Comparison of ENCODE assay signal across 29 mouse cellular contexts in genomic region chr14:75238054-75238692, GRCm38 (mm10). TPM values are rescaled to one million over a fixed set of nuclear protein-coding genes. Genes with fewer than 3 reads are reported as not detected.
DNase-seq lines count a peak whose midpoint lies in the region; ATAC-seq and TF ChIP-seq lines count a peak whose summit lies in the region.
"Had no signal": no experiment of that assay in that cellular context is flagged by ENCODE, and none has a peak within 500 bp of the region (broad histone marks: within the 10 kb centered on the region; RNA-seq: fewer than 3 reads in every experiment).

No protein-coding gene starts in this region.

- no peak for TF ChIP-seq RAD21 in MEL (IDR thresholded peaks at IDR 0.05; ENCODE audit: low read depth, low read length)

- no peaks in the 10 kb centered on the region for H3K79me2 ChIP-seq in MEL (ENCODE audit: control insufficient read depth, insufficient read depth, low read length, poor library complexity)

- 78% methylated on average over 6 of the region's 6 CpGs for WGBS in forebrain, embryonic 12.5 days
- 83% methylated on average over 6 of the region's 6 CpGs for WGBS in forebrain, embryonic 11.5 days
- 52% methylated on average over 6 of the region's 6 CpGs for WGBS in liver, postnatal 0 days (ENCODE audit: insufficient replicate concordance)

- no peak overlapping the region for H3K4me3 ChIP-seq in forebrain, embryonic 12.5 days (replicated peaks)
- H3K4me3 ChIP-seq in forebrain, embryonic 11.5 days (ENCODE audit: low read depth, low read length): no peak overlapping the region
- peak overlapping the region; percentile 10 to 30; a peak in 2 of 4 replicates for H3K4me3 ChIP-seq in MEL (ENCODE audit: control insufficient read depth in 1 of 2, insufficient read depth in 1 of 2, low read depth in 2 of 2, low read length in 2 of 2)
- no peak overlapping the region for H3K4me3 ChIP-seq in liver, postnatal 0 days (ENCODE audit: low read depth, low read length)
- H3K4me3 ChIP-seq: embryonic facial prominence, embryonic 10.5 days; hindbrain, embryonic 15.5 days; intestine, embryonic 15.5 days; limb, embryonic 13.5 days; midbrain, embryonic 10.5 days; neural tube, embryonic 15.5 days had no signal

- no peak for ATAC-seq in forebrain, embryonic 12.5 days (ENCODE audit: low FRiP score)
- ATAC-seq in forebrain, embryonic 11.5 days (replicated peaks; ENCODE audit: low FRiP score): no peak
- ATAC-seq in granulocyte monocyte progenitor cell, adult 5-6 weeks (replicated peaks; ENCODE audit: poor library complexity, severe bottlenecking): peak; percentile 53
- peak; percentile 51 for ATAC-seq in liver, postnatal 0 days
- ATAC-seq: intestine, embryonic 15.5 days had no signal

- no peak for TF ChIP-seq CTCF in MEL (IDR thresholded peaks at IDR 0.05 in 2 of 3, conservative IDR thresholded peaks at IDR 0.05 in 1 of 3; ENCODE audit: control insufficient read depth in 1 of 3, insufficient read depth in 1 of 3, low read depth in 2 of 3, low read length in 3 of 3, poor library complexity in 1 of 3, severe bottlenecking in 1 of 3)
- TF ChIP-seq CTCF in liver, postnatal 0 days (IDR thresholded peaks at IDR 0.05; ENCODE audit: low read depth): no peak

- peaks cover 22% of the 10 kb centered on the region for H3K4me1 ChIP-seq in forebrain, embryonic 12.5 days
- H3K4me1 ChIP-seq in forebrain, embryonic 11.5 days (replicated peaks; ENCODE audit: control insufficient read depth, insufficient read depth, low read length): peaks cover 12% of the 10 kb centered on the region
- H3K4me1 ChIP-seq in MEL (ENCODE audit: control insufficient read depth in 1 of 2, insufficient read depth in 2 of 2, low read length in 2 of 2): peaks cover 6 to 13% of the 10 kb centered on the region in 2 experiments; a peak in 3 of 4 replicates
- H3K4me1 ChIP-seq in liver, postnatal 0 days (ENCODE audit: insufficient read depth): peaks cover 10% of the 10 kb centered on the region
- H3K4me1 ChIP-seq: intestine, embryonic 15.5 days had no signal

- peak overlapping the region; percentile 95; the same call in 1 of the 2 replicates for H3K27ac ChIP-seq in forebrain, embryonic 12.5 days
- H3K27ac ChIP-seq in forebrain, embryonic 11.5 days (ENCODE audit: low read depth, low read length): no peak overlapping the region; the same call in 1 of the 2 replicates
- peak overlapping the region; percentile 81 for H3K27ac ChIP-seq in MEL (ENCODE audit: control insufficient read depth, low read depth, low read length)
- H3K27ac ChIP-seq in liver, postnatal 0 days (ENCODE audit: low read depth): peak overlapping the region; percentile 29; the same call in 1 of the 2 replicates
- H3K27ac ChIP-seq: embryonic facial prominence, embryonic 10.5 days; hindbrain, embryonic 15.5 days; intestine, embryonic 15.5 days; limb, embryonic 13.5 days; midbrain, embryonic 10.5 days; neural tube, embryonic 15.5 days had no signal

- no peak for DNase-seq in forebrain, embryonic 11.5 days (ENCODE audit: low spot score)
- DNase-seq in MEL (ENCODE audit: low read depth, low spot score) (peak; percentile 83), MN1 (ENCODE audit: low spot score) (no peak)
- no peak for DNase-seq in liver, postnatal 0 days
- DNase-seq in right cerebral cortex, adult 18-20 months: no peak
- DNase-seq in cerebellum, adult 11-12 months: no peak
- DNase-seq: adrenal gland, postnatal 25 days; cerebellum, adult 9-11 months; gastrocnemius, postnatal 25 days; heart, postnatal 4 days; kidney, adult 8-10 months; kidney, postnatal 10 days; lung, adult 2 months; thymus, adult 18-20 months; thymus, postnatal 36 days had no signal

- no peaks in the 10 kb centered on the region for H3K9me3 ChIP-seq in forebrain, embryonic 12.5 days
- no peaks in the 10 kb centered on the region for H3K9me3 ChIP-seq in forebrain, embryonic 11.5 days (ENCODE audit: control insufficient read depth, low read length)
- H3K9me3 ChIP-seq in MEL (replicated peaks; ENCODE audit: insufficient read depth, low read length): no peaks in the 10 kb centered on the region
- no peaks in the 10 kb centered on the region for H3K9me3 ChIP-seq in liver, postnatal 0 days (ENCODE audit: low read length)
- H3K9me3 ChIP-seq: embryonic facial prominence, embryonic 10.5 days; G1E; hindbrain, embryonic 15.5 days; intestine, embryonic 15.5 days; limb, embryonic 13.5 days; midbrain, embryonic 10.5 days; neural tube, embryonic 15.5 days had no signal

- H3K27me3 ChIP-seq in forebrain, embryonic 12.5 days: no peaks in the 10 kb centered on the region; the same call in 1 of the 2 replicates
- no peaks in the 10 kb centered on the region for H3K27me3 ChIP-seq in forebrain, embryonic 11.5 days (ENCODE audit: control insufficient read depth, insufficient read depth, low read length)
- H3K27me3 ChIP-seq in MEL (ENCODE audit: control insufficient read depth in 1 of 2, insufficient read depth in 2 of 2, low read length in 2 of 2): no peaks in the 10 kb centered on the region
- no peaks in the 10 kb centered on the region for H3K27me3 ChIP-seq in liver, postnatal 0 days (ENCODE audit: insufficient read depth, low read length)
- H3K27me3 ChIP-seq: intestine, embryonic 15.5 days; limb, embryonic 13.5 days; neural tube, embryonic 15.5 days had no signal

- TF ChIP-seq EP300 in MEL (IDR thresholded peaks at IDR 0.05; ENCODE audit: low read depth in 1 of 2, low read length in 2 of 2): peak; percentile 70 to 79
- no peak for TF ChIP-seq EP300 in liver, postnatal 0 days (IDR thresholded peaks at IDR 0.05; ENCODE audit: low read depth)

- no peak overlapping the region for H3K9ac ChIP-seq in forebrain, embryonic 12.5 days
- no peak overlapping the region for H3K9ac ChIP-seq in forebrain, embryonic 11.5 days (ENCODE audit: low read length)
- peak overlapping the region; percentile 53 for H3K9ac ChIP-seq in MEL (ENCODE audit: control insufficient read depth, low read depth, low read length, poor library complexity, severe bottlenecking)
- H3K9ac ChIP-seq in liver, postnatal 0 days (replicated peaks): no peak overlapping the region
- H3K9ac ChIP-seq: hindbrain, embryonic 15.5 days; intestine, embryonic 15.5 days; limb, embryonic 13.5 days; neural tube, embryonic 15.5 days had no signal

- no peak overlapping the region for H3K4me2 ChIP-seq in forebrain, embryonic 12.5 days
- no peak overlapping the region for H3K4me2 ChIP-seq in forebrain, embryonic 11.5 days (ENCODE audit: low read depth, low read length, severe bottlenecking)
- H3K4me2 ChIP-seq in liver, postnatal 0 days (ENCODE audit: low read depth, low read length): no peak overlapping the region
- H3K4me2 ChIP-seq: hindbrain, embryonic 15.5 days; intestine, embryonic 15.5 days; limb, embryonic 13.5 days; neural tube, embryonic 15.5 days had no signal

- H3K36me3 ChIP-seq in forebrain, embryonic 12.5 days (replicated peaks): no peaks in the 10 kb centered on the region
- no peaks in the 10 kb centered on the region for H3K36me3 ChIP-seq in forebrain, embryonic 11.5 days (ENCODE audit: control insufficient read depth, insufficient read depth, low read length)
- H3K36me3 ChIP-seq in MEL (ENCODE audit: control insufficient read depth in 1 of 2, insufficient read depth in 2 of 2, low read length in 2 of 2): peaks cover 0 to 15% of the 10 kb centered on the region in 2 experiments; a peak in 2 of 4 replicates
- no peaks in the 10 kb centered on the region for H3K36me3 ChIP-seq in liver, postnatal 0 days (replicated peaks; ENCODE audit: insufficient read depth, low read length)
- H3K36me3 ChIP-seq: embryonic facial prominence, embryonic 10.5 days; G1E; hindbrain, embryonic 15.5 days; intestine, embryonic 15.5 days; limb, embryonic 13.5 days; midbrain, embryonic 10.5 days; neural tube, embryonic 15.5 days had no signal

- TF ChIP-seq POLR2A in MEL (IDR thresholded peaks at IDR 0.05; ENCODE audit: control insufficient read depth in 1 of 2, insufficient read depth in 1 of 2, low read depth in 1 of 2, low read length in 2 of 2, poor library complexity in 1 of 2): no peak

TF ChIP-seq in MEL, 35 proteins besides CTCF, POLR2A, EP300 and RAD21 (continues in another document):
- TF ChIP-seq MEF2A (IDR thresholded peaks at IDR 0.05; ENCODE audit: extremely low read depth, insufficient replicate concordance, low read depth, low read length, poor library complexity, severe bottlenecking) (no peak), TCF12 (IDR thresholded peaks at IDR 0.05; ENCODE audit: low read depth, low read length) (peak; percentile 66), USF1 (IDR thresholded peaks at IDR 0.05; ENCODE audit: low read depth, low read length) (no peak), GABPA (IDR thresholded peaks at IDR 0.05; ENCODE audit: low read depth, low read length) (peak; percentile 78), MAX (IDR thresholded peaks at IDR 0.05; ENCODE audit: low read length) (no peak), MXI1 (IDR thresholded peaks at IDR 0.05; ENCODE audit: low read depth, low read length) (0 out of 2 replicates have a peak, but pooled peaks have one; percentile 18), KAT2A (conservative IDR thresholded peaks at IDR 0.05; ENCODE audit: low read depth, low read length) (no peak), ZKSCAN1 (IDR thresholded peaks at IDR 0.05; ENCODE audit: low read depth, low read length) (no peak), TBP (IDR thresholded peaks at IDR 0.05; ENCODE audit: low read depth, low read length) (no peak), JUND (IDR thresholded peaks at IDR 0.05; ENCODE audit: low read depth, low read length) (no peak)

RNA-seq across cellular contexts. Expression of gene Cpb2, which starts 3.9 kb away (rescaled TPM):
- not detected in 2 replicates for polyA plus RNA-seq in forebrain, embryonic 12.5 days (2016; fragmentation: Nextera tagmentation; extraction: Ambion mirVana)
- not detected in 2 replicates for polyA plus RNA-seq in forebrain, embryonic 11.5 days (2014; fragmentation: Nextera tagmentation; extraction: Ambion mirVana)
- not detected in 2 replicates for total RNA-seq in MEL (2012; rRNA removed)
- not detected for polyA plus RNA-seq in MEL (2012; ENCODE audit: insufficient read depth in 1 of 2, insufficient read length in 2 of 2, low read depth in 1 of 2, low replicate concordance in 2 of 2, missing spikeins in 1 of 2)
- not detected in 2 replicates for total RNA-seq in granulocyte monocyte progenitor cell, adult 5-6 weeks (2014; fragmentation: Nextera tagmentation)
- not detected in 2 replicates for total RNA-seq in granulocyte monocyte progenitor cell, adult 5-6 weeks (2017)
- polyA plus RNA-seq in liver, postnatal 0 days (2015; fragmentation: Nextera tagmentation; extraction: Ambion mirVana): 400 and 408 TPM in 2 replicates
- total RNA-seq: adrenal gland, postnatal 25 days; G1E; gastrocnemius, postnatal 25 days; heart, adult 8-10 months; heart, postnatal 4 days; layer of hippocampus, postnatal 25 days; midbrain, postnatal 0 days had no signal
- polyA plus RNA-seq: brain, embryonic 14.5 days; cortical plate, adult 2 months; embryonic facial prominence, embryonic 10.5 days; G1E; hindbrain, embryonic 15.5 days; limb, embryonic 13.5 days; midbrain, embryonic 10.5 days; midbrain, postnatal 0 days; neural tube, embryonic 15.5 days had no signal

RNA-seq across cellular contexts. Expression of gene Zc3h13, which starts 46.0 kb away (rescaled TPM):
- 48.1 and 49.6 TPM in 2 replicates for polyA plus RNA-seq in forebrain, embryonic 12.5 days (2016; fragmentation: Nextera tagmentation; extraction: Ambion mirVana)
- 35.3 and 40.6 TPM in 2 replicates for polyA plus RNA-seq in forebrain, embryonic 11.5 days (2014; fragmentation: Nextera tagmentation; extraction: Ambion mirVana)
- 17.5 and 21.5 TPM in 2 replicates for total RNA-seq in MEL (2012; rRNA removed)
- polyA plus RNA-seq in MEL (2012; ENCODE audit: insufficient read depth in 1 of 2, insufficient read length in 2 of 2, low read depth in 1 of 2, low replicate concordance in 2 of 2, missing spikeins in 1 of 2): 100 to 1,000 TPM in 1 of 2 experiments, 10 to 100 TPM in 1; 41.8 to 145 TPM
- 20.1 and 26.8 TPM in 2 replicates for total RNA-seq in granulocyte monocyte progenitor cell, adult 5-6 weeks (2014; fragmentation: Nextera tagmentation)
- 24.5 and 29.2 TPM in 2 replicates for total RNA-seq in granulocyte monocyte progenitor cell, adult 5-6 weeks (2017)
- 17.5 and 19.7 TPM in 2 replicates for polyA plus RNA-seq in liver, postnatal 0 days (2015; fragmentation: Nextera tagmentation; extraction: Ambion mirVana)

Comparison
In these comparisons a context has a peak if more than half of its experiments do, and no peak if none do; other contexts are left out.
1. ATAC-seq: peak in granulocyte monocyte progenitor cell, adult 5-6 weeks (single experiment) and liver, postnatal 0 days (single experiment); none in forebrain, embryonic 12.5 days (single experiment) and forebrain, embryonic 11.5 days (single experiment).
2. H3K4me3 ChIP-seq: peak in MEL (2 of 2); none in forebrain, embryonic 12.5 days (single experiment), forebrain, embryonic 11.5 days (single experiment) and liver, postnatal 0 days (single experiment).
3. RNA of gene Cpb2, which starts 3.9 kb away (polyA plus RNA-seq): 400 to 408 TPM in liver, postnatal 0 days; not detected in forebrain, embryonic 11.5 days, not detected in forebrain, embryonic 12.5 days and not detected in MEL; every median in the first group is over 100 times any median in the second.